Mouse (Mus musculus) subcutaneous adipose tissue, adult 2 months (tissue): Measurements from ENCODE around the gene Olfr1367. TPM values are rescaled to one million over a fixed set of nuclear protein-coding genes. Genes with fewer than 3 reads are reported as not detected.

Experiments
- polyA plus RNA-seq: library from polyadenylated mRNA; depleted of rRNA; stranded (reverse); fragments of >200 nt; gene quantifications from 2 replicates; pipeline ENCODE4 v1.2.3, GENCODE M21; 2012; ENCODE audit warnings: low replicate concordance; rRNA removed

Gene Olfr1367
- polyA plus RNA-seq, result not detected in 2 replicates

DNA sequence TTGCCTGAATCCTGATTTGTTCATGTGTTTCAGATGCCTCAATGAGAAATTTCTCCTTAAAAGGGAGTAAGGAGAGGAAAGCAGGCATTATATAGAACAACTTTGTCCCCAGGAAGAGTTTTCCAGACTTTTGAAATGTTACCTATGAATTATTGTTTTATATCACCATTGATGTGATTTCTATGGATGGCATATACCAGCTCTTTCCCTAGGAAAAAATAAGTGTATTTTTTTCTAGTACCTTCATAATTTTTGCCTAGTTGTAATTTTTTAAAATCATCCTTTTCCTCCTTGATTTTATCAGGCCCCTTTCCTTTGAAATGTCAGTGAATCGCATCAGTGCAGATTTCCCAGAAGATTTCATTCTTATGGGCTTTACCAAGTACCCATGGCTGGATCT is at the start of gene Olfr1367:
TSS of gene Olfr1367 (plus strand) at position 301 of the 400 bp plus-strand sequence.

DNA sequence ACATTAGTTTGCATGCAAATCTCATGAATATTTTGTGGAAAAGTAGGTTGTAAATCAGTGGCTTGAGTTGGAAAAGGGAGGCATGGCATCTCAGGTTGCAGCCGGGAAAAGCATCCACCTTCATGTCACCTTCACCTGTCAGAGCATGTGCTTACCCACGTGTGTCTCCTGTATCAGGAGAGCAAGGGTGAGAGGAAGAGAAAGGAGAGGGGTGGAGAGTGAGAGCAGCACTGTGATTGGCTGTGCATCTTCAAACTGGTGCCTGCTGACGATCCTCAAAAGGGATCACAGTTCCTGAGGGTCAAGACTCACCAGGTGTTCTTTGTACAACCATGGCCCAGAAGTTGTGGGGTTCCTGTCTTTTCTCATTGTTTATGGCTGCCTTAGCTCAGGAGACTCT is 34.8 kb upstream of the Olfr1367 start, which contains the start of gene Gpx6:
TSS of gene Gpx6 (plus strand) at position 200 of the 400 bp plus-strand sequence.

DNA sequence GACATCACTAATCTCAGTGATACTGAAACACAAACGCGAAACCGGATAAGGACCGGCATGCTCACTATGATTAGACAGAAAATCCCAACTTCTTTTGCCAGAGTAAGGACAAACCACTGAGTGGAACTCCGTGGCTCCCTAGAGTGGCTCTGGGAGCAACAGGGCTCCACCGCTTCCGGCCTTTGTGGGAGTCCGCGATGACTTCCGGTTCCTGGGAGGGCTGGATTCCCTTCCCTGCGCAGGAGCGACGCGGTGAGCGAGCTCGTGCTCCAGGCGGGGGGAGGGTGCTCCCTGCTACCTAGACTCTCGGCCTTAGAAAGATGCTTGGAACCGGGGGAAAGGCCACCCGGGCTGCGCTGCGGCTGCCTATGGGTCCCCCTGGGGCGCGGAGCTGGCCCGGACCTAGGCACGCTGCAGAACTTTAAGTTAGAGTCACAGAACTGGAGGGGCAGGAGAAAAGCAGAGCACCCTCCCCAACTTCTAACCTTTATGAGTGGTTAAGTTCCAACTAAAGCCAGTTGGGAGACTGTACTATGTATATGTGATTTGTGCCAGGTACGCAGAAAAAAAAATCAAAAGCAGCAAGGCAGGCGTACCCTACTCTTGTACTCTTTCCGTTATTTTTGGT is 16.0 kb downstream of the Olfr1367 start, which contains the start of gene Zscan12:
TSS of gene Zscan12 (plus strand) at position 200 of the 628 bp plus-strand sequence.

Other genes with a start within 250 kb of the Olfr1367 start
- gene Olfr1369-ps1, start 235.4 kb upstream of the Olfr1367 start, polyA plus RNA-seq, result not detected in 2 replicates
- gene Olfr263, start 217.3 kb upstream of the Olfr1367 start, polyA plus RNA-seq, result not detected in 2 replicates
- gene Olfr1368, start 201.0 kb upstream of the Olfr1367 start, polyA plus RNA-seq, result not detected in 2 replicates
- gene Trim27, start 167.5 kb upstream of the Olfr1367 start, polyA plus RNA-seq, result 22.1 and 55.9 TPM in 2 replicates
- gene Gpx5, start 54.2 kb upstream of the Olfr1367 start, polyA plus RNA-seq, result 1.5 and 7.6 TPM in 2 replicates
- gene Gpx6, start 34.8 kb upstream of the Olfr1367 start, polyA plus RNA-seq, result not detected in 2 replicates
- 2.0 and 2.8 TPM in 2 replicates for gene Zscan12, start 15.9 kb downstream of the Olfr1367 start, polyA plus RNA-seq
- gene Zkscan3, start 55.8 kb downstream of the Olfr1367 start, polyA plus RNA-seq, result 30.6 and 33.3 TPM in 2 replicates
- gene Pgbd1, start 94.1 kb downstream of the Olfr1367 start, polyA plus RNA-seq, result 0.10 and 0.62 TPM in 2 replicates
- gene Zscan26, start 106.8 kb downstream of the Olfr1367 start, polyA plus RNA-seq, result 24.0 and 27.9 TPM in 2 replicates
- 0.72 and 1.1 TPM in 2 replicates for gene Nkapl, start 121.6 kb downstream of the Olfr1367 start, polyA plus RNA-seq
- gene Zkscan4, start 132.0 kb downstream of the Olfr1367 start, polyA plus RNA-seq, result 2.1 and 2.2 TPM in 2 replicates
- gene Gm10065, start 132.5 kb downstream of the Olfr1367 start, polyA plus RNA-seq, result not detected in 2 replicates
- gene AK157302, start 148.3 kb downstream of the Olfr1367 start, polyA plus RNA-seq, result 0.24 and 0.27 TPM in 2 replicates
- 17.1 and 26.1 TPM in 2 replicates for gene Gm11273, start 154.5 kb downstream of the Olfr1367 start, polyA plus RNA-seq
- 4.9 and 7.2 TPM in 2 replicates for gene Zkscan8, start 184.2 kb downstream of the Olfr1367 start, polyA plus RNA-seq
- gene Olfr1366, start 195.9 kb downstream of the Olfr1367 start, polyA plus RNA-seq, result not detected in 2 replicates
- gene Olfr1535, start 213.0 kb downstream of the Olfr1367 start, polyA plus RNA-seq, result not detected in 2 replicates
- gene Olfr1364, start 234.8 kb downstream of the Olfr1367 start, polyA plus RNA-seq, result not detected in 2 replicates